Mouse (Mus musculus): ENCODE data around the gene Olfr491.

Gene Olfr491

GRCm38 (mm10) chr7:108313151-108313550 is at the start of gene Olfr491:
Olfr491 (plus strand) TSS chr7:108313451.
- DNase-seq (ENCODE audit: extremely low read depth, low read depth), result no peak

- DNase-seq (ENCODE audit: extremely low read depth, low read depth), result no peak
Observed at GRCm38 (mm10) chr7:108288834-108289233, 24.4 kb upstream of the Olfr491 start, which contains the start of gene Olfr490. Olfr490 (minus strand) TSS chr7:108288934.

- no peak for DNase-seq (ENCODE audit: extremely low read depth, low read depth)
Observed at GRCm38 (mm10) chr7:108323574-108323973, 10.3 kb downstream of the Olfr491 start, which contains the start of gene Olfr492. Olfr492 (minus strand) TSS chr7:108323674.

- DNase-seq (ENCODE audit: extremely low read depth, low read depth), result no peak
Observed at GRCm38 (mm10) chr7:108346879-108347278, 33.6 kb downstream of the Olfr491 start, which contains the start of gene Olfr493. Olfr493 (minus strand) TSS chr7:108346979.

GRCm38 (mm10) chr7:108365035-108365434 is 51.8 kb downstream of the Olfr491 start, which contains the start of gene Olfr494:
Olfr494 (plus strand) TSS chr7:108365335.
- no peak for DNase-seq (ENCODE audit: extremely low read depth, low read depth)
